Mouse (Mus musculus): ENCODE measurements around the gene Rbak. TPM values are rescaled to one million over a fixed set of nuclear protein-coding genes. Genes with fewer than 3 reads are reported as not detected.

The Rbak gene
- 3.9 and 5.2 TPM in 2 replicates for total RNA-seq (2023)

GRCm38 (mm10) chr5:143180255-143181076, at the start of gene Rbak, which contains the start of gene Spdye4b:
Gene Rbak (minus strand): TSS chr5:143180775.
Gene Spdye4b (plus strand): TSS chr5:143181017.

GRCm38 (mm10) chr5:143226790-143227189, 46.2 kb upstream of the Rbak start, which contains the start of gene Spdye4a:
Gene Spdye4a (minus strand): TSS chr5:143226890.

GRCm38 (mm10) chr5:143147481-143147880, 33.1 kb downstream of the Rbak start, which contains the start of gene Olfr718-ps1:
Gene Olfr718-ps1 (minus strand): TSS chr5:143147581.

Other genes starting within 250 kb of the Rbak start
- gene Fscn1, start 220.4 kb downstream of the Rbak start, total RNA-seq (2023): 0.16 and 1.3 TPM in 2 replicates
- 55.9 and 81.8 TPM in 2 replicates for gene Rnf216, start 67.8 kb downstream of the Rbak start, total RNA-seq (2023)
- gene Olfr718-ps1, start 33.2 kb downstream of the Rbak start, total RNA-seq (2023): 0.11 and 0.16 TPM in 2 replicates
- gene Spdye4b, start 242 bp upstream of the Rbak start, total RNA-seq (2023): not detected in 2 replicates
- gene Spdye4a, start 46.1 kb upstream of the Rbak start, total RNA-seq (2023): not detected in 2 replicates
- gene Zfp12, start 54.4 kb upstream of the Rbak start, total RNA-seq (2023): 2.7 and 3.8 TPM in 2 replicates
- 0.43 and 0.60 TPM in 2 replicates for gene Zfp316, start 89.2 kb upstream of the Rbak start, total RNA-seq (2023)
- gene Zfp853, start 112.8 kb upstream of the Rbak start, total RNA-seq (2023): 0.25 TPM in 1 of 2 replicates, not detected in the other
- 16.3 and 17.0 TPM in 2 replicates for gene E130309D02Rik, start 134.6 kb upstream of the Rbak start, total RNA-seq (2023)
- gene Zdhhc4, start 148.5 kb upstream of the Rbak start, total RNA-seq (2023): 39.6 and 43.0 TPM in 2 replicates
- gene Grid2ip, start 176.6 kb upstream of the Rbak start, total RNA-seq (2023): not detected in 2 replicates
- gene Kdelr2, start 223.1 kb upstream of the Rbak start, total RNA-seq (2023): 34.3 and 35.9 TPM in 2 replicates